8 mouse cellular contexts compared by ENCODE assay signal in genomic region chr2:161341368-161341891, GRCm38 (mm10).
DNase-seq lines count a peak whose midpoint lies in the region; ATAC-seq and TF ChIP-seq lines count a peak whose summit lies in the region.

No protein-coding gene starts in this region.

- 6% methylated on average over 11 of the region's 11 CpGs for WGBS in kidney, adult 2 months
- 6% methylated on average over 11 of the region's 11 CpGs for WGBS in liver, embryonic 14.5 days (ENCODE audit: insufficient replicate concordance)
- WGBS in neural tube, embryonic 13.5 days, result 2% methylated on average over 11 of the region's 11 CpGs

- no peaks in the 10 kb centered on the region for H3K9me3 ChIP-seq in liver, embryonic 14.5 days (ENCODE audit: control insufficient read depth, low read length)
- H3K9me3 ChIP-seq in neural tube, embryonic 13.5 days, result no peaks in the 10 kb centered on the region

- no peak overlapping the region for H3K27ac ChIP-seq in kidney, adult 2 months (ENCODE audit: insufficient read depth, low read depth, low read length)
- H3K27ac ChIP-seq in liver, embryonic 14.5 days, result no peak overlapping the region
- no peak overlapping the region for H3K27ac ChIP-seq in neural tube, embryonic 13.5 days (replicated peaks)

- H3K36me3 ChIP-seq in kidney, adult 2 months (ENCODE audit: control insufficient read depth, insufficient read depth, low read length), result no peaks in the 10 kb centered on the region
- H3K36me3 ChIP-seq in liver, embryonic 14.5 days (replicated peaks; ENCODE audit: control insufficient read depth, insufficient read depth, low read depth), result no peaks in the 10 kb centered on the region
- no peaks in the 10 kb centered on the region for H3K36me3 ChIP-seq in neural tube, embryonic 13.5 days

- no peaks in the 10 kb centered on the region for H3K27me3 ChIP-seq in kidney, adult 2 months (replicated peaks; ENCODE audit: control insufficient read depth, insufficient read depth, low read length)
- H3K27me3 ChIP-seq in liver, embryonic 14.5 days (ENCODE audit: control insufficient read depth, insufficient read depth, low read length), result no peaks in the 10 kb centered on the region
- peaks cover 19% of the 10 kb centered on the region for H3K27me3 ChIP-seq in neural tube, embryonic 13.5 days

- peak; percentile 5 to 6 for DNase-seq in cerebellum, adult 18-20 months
- no peak for DNase-seq in cerebellum, adult 9-11 months
- DNase-seq in embryo, embryonic 9.5 days (ENCODE audit: extremely low spot score), result peak; percentile 75
- peak; percentile 34 to 57 for DNase-seq in heart, adult 9 months (ENCODE audit: low spot score in 2 of 2)
- DNase-seq in kidney, adult 2 months, result peak; percentile 32
- DNase-seq in liver, embryonic 14.5 days (ENCODE audit: low read depth in 3 of 3, low spot score in 3 of 3), result peak; percentile 24 to 44 (median 31)
- no peak for DNase-seq in T-cell, adult 2 months (ENCODE audit: low spot score)

- no peak for TF ChIP-seq CTCF in kidney, adult 2 months (conservative IDR thresholded peaks at IDR 0.05; ENCODE audit: insufficient read depth, insufficient read length, low read depth, low read length)
- no peak for TF ChIP-seq CTCF in liver, embryonic 14.5 days (IDR thresholded peaks at IDR 0.05; ENCODE audit: low read depth)

- peak overlapping the region; percentile 55 for H3K4me2 ChIP-seq in liver, embryonic 14.5 days (ENCODE audit: low read depth)
- H3K4me2 ChIP-seq in neural tube, embryonic 13.5 days, result peak overlapping the region; percentile 31

- H3K9ac ChIP-seq in liver, embryonic 14.5 days (replicated peaks), result peak overlapping the region; percentile 47
- H3K9ac ChIP-seq in neural tube, embryonic 13.5 days, result no peak overlapping the region

- ATAC-seq in liver, embryonic 14.5 days (ENCODE audit: insufficient read depth), result peak; percentile 80
- ATAC-seq in neural tube, embryonic 13.5 days (ENCODE audit: low read depth), result peak; percentile 46; the same call in 1 of the 2 replicates

- TF ChIP-seq EP300 in liver, embryonic 14.5 days (IDR thresholded peaks at IDR 0.05; ENCODE audit: low read depth), result no peak

- H3K4me3 ChIP-seq in kidney, adult 2 months (ENCODE audit: insufficient read depth, low read depth, low read length), result no peak overlapping the region
- H3K4me3 ChIP-seq in liver, embryonic 14.5 days (ENCODE audit: insufficient read depth in 1 of 2, low read depth in 2 of 2, low read length in 2 of 2), result peak overlapping the region; percentile 21 to 36; a peak in 3 of 4 replicates
- H3K4me3 ChIP-seq in neural tube, embryonic 13.5 days, result no peak overlapping the region

- TF ChIP-seq POLR2A in kidney, adult 2 months (IDR thresholded peaks at IDR 0.05; ENCODE audit: low read depth, low read length), result no peak

- H3K4me1 ChIP-seq in kidney, adult 2 months (ENCODE audit: control insufficient read depth, insufficient read depth, low read length), result no peaks in the 10 kb centered on the region
- peaks cover 0 to 18% of the 10 kb centered on the region in 2 experiments; a peak in 3 of 4 replicates for H3K4me1 ChIP-seq in liver, embryonic 14.5 days (replicated peaks; ENCODE audit: control insufficient read depth in 2 of 2, insufficient read depth in 2 of 2, low read length in 1 of 2)
- peaks cover 37% of the 10 kb centered on the region for H3K4me1 ChIP-seq in neural tube, embryonic 13.5 days (replicated peaks)

Comparison
In these comparisons a context has a peak if more than half of its experiments do, and no peak if none do; other contexts are left out.
1. DNase-seq: peak in cerebellum, adult 18-20 months (2 of 2), embryo, embryonic 9.5 days (single experiment), heart, adult 9 months (2 of 2), kidney, adult 2 months (single experiment) and liver, embryonic 14.5 days (3 of 3); none in cerebellum, adult 9-11 months (single experiment) and T-cell, adult 2 months (single experiment).
2. H3K4me3 ChIP-seq: peak in liver, embryonic 14.5 days (2 of 2); none in kidney, adult 2 months (single experiment) and neural tube, embryonic 13.5 days (single experiment).